Mouse (Mus musculus) brain, embryonic 18.5 days (tissue): ENCODE measurements around the gene Plppr4.

Experiments used
- DNase-seq: peaks from one replicate; pipeline ENCODE4 v3.0.0-alpha.2; 2012; ENCODE audit warnings: low read depth, low spot score

Gene Plppr4

DNA sequence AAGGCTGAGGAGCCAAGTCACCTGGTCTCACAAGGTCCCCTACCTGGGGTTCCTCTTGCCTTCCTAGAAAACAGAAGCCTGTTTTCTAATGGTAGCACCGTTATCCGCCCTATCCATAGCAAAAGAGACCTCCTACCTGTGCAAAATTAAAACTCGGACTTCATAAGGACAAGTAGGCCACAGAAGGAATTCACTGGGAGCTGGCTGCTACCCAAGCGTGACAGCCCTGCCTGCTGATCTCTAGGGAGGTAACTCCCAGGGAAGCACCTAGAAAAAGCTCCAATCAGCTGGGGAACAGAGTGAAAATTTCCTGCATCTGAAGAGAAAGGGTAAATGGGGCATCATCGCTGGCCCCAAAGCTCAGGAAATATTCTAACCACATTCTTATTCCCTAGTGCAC lies at the start of gene Plppr4:
TSS of gene Plppr4 (minus strand) at position 349 of the 400 bp plus-strand sequence.
- no peak for DNase-seq

DNA sequence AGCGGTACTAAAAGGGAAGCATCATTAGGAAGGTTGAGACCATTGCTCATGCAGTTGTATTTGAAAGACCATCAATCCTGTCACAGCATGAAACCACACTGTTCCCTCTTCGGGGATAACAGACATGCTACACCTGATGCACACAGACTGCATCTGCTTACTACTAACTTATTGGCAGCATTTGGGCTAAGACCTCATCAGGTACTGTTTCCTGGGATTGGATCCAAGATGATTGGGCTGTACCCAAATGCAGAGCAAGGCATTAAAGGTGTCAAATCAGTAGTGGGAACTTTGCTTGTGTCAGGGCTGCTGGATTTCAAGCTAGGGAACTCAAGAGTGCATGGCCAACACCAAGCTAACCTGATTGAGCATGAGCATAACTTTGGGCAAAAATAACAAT lies 45.1 kb upstream of the Plppr4 start:
- no peak for DNase-seq

- no peak for DNase-seq
Observed at GRCm38 (mm10) chr3:117403740-117404139, 43.1 kb upstream of the Plppr4 start.

- no peak for DNase-seq
Observed at GRCm38 (mm10) chr3:117366041-117366440, 5.4 kb upstream of the Plppr4 start.

DNA sequence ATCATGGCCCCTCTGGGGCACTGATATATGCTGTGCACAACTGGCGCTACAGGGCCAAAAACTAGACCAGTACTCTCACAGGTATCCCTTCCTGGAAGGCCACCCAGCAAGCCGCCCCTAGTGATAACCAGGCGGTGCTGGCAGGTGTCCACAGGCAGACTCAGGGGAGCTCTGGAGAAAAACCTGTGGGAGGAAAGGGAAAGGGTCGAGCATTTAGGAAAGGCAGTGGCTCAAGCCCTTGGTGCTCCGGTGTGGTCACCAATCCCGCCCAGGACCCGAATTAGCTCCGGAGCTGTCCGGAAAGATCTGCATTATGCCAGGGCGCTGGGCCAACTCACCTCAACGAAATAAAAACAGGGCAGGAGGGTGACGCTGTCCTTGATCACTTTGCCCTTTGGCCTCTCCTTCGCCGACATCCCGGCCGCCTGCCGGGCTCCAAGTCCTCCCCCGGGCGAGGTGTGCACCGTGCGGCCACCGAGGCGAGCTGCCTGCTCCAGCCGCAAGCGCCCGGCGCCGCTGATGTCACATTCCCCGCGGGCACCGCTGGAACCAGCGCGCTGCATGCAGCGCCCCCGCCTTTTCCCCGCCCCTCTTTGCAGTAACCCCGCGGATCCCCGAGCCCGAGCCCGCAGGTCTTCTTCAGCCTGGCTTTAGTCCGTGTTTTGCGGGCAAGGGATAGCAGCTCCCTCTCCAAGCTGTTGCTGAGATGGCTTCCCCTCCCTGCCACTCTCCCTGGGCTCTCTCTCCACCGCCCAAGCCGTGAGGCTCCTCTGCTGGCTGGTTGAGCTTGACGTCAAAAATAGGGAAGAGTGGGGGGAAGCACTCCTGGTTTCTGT lies 772 bp downstream of the Plppr4 start:
- no peak for DNase-seq

DNA sequence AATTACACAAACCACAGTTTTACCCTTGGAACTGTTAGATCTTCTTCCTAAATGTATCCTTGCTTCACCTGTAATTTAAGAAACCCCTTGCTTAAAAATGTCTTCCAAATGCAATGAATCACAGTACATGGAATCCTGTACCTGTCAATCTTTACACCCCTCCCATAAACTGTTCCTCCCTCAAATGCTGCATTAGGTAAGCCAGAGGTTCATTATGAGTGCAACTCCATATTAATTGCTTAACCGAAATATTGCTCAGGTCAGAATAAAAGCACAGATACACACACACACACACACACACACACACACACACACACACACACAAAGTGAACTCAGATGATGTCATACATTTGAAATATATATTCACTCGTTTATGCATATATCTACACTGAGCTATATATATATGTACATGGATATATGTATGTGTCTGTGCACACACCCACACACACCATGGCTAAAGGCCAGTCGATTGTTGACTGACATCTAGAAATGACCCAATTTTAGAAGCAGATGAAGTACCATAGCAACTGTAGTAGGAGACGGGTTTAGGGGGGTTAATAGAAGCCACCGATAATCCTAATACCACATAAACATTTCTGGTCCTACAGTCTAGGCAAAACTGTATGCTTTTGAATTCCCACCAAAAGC lies 1.6 kb downstream of the Plppr4 start:
- no peak for DNase-seq

DNA sequence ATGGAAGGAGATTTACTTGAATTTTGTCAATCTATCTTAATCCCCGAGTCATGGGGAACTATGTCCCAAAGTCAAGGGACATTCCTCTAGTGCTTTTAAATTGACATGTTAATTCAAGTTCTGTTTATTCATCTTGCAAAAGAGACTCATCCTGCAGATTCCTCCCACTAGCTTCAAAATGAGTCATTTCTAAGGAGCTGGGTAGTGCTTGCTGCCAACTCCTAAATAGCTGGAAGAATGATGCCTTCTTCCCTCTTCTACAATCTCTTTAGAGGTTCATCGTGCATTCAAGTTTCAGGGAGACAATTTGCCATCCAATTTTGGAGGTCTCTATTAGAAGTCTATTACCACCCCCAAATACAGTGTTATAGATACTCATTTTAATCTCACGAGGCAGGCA lies 3.3 kb downstream of the Plppr4 start:
- no peak for DNase-seq

- no peak for DNase-seq
Observed at GRCm38 (mm10) chr3:117353940-117354339, 6.7 kb downstream of the Plppr4 start.

DNA sequence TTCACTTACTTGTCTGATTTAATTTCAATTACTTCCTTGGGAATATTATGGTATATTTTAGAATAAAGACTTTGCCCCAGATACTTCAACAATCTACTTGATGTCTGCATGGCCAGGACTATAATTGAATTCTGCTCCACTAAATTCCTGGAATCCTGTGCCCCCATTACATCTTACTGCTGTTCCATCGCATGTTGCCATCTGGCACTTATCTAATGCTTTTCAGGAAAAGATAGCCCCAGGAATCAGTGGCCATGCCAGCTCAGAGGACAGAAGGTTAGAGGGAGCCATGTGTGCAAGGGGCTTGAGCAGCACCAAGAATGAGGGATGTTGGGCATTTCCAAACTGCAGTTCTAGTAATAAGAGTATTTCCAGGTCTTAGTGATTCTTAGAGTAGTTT lies 14.3 kb downstream of the Plppr4 start:
- DNase-seq = no peak

GRCm38 (mm10) chr3:117331502-117331901 lies 29.2 kb downstream of the Plppr4 start:
- no peak for DNase-seq

DNA sequence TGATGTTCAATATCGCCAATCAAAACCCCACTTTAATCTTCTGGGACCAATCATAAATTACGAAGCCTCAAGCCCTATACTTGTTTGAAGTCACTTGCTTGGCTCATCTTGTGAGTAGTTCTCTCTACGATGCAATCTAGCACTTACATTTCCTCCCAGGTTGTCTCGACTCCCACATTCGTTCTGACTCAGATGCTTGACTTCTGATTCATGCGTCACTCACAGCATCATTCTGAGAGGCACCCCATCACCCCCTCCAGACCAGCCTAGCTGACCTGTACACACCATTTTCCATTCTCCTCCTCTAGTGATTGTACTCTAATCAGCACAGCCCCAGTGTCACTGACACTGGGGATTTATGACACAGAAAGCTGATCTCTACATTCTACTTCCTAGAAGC lies 31.2 kb downstream of the Plppr4 start:
- no peak for DNase-seq

GRCm38 (mm10) chr3:117326551-117326950 lies 34.1 kb downstream of the Plppr4 start:
- DNase-seq = no peak

GRCm38 (mm10) chr3:117319671-117320070 lies 41.0 kb downstream of the Plppr4 start:
- DNase-seq = no peak

DNA sequence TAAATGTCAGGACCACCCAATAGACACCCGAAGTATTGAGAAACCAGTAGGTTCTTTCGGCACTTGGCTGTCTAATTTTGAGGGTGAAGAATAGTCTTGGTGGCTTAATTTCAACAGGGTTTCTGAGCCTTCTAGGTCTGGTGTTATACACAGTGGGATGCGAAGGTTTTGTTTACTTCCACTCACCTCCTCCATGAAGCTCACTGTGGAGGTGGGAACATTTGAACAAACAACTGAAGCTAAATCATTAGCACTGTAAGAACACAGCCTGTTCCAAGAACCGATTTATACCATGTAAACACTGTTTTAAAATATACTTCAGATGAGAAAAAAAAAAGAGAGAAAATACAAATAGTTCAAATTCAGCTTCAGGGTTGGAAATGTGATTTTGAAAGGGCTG lies 47.3 kb downstream of the Plppr4 start:
- DNase-seq = no peak

DNA sequence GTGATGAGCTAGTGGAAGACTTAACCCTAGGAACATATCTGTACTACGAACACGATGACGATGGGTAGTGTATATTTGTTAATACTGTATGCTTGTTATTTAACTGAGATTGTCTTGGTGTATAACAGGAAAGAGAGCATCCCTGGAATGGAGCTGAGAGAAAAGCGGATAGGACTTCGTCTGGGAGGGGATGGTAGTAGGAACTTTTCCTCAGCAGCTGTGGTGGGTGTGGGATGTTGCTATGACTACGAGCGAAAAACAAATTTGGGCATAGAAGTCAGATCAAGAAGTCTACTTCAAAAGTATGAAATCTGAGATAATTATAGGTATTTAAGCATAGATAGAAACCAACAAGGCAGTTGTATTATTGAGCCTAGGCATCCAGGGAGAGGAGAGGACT lies 48.6 kb downstream of the Plppr4 start:
- DNase-seq = no peak

GRCm38 (mm10) chr3:117310801-117311368 lies 49.8 kb downstream of the Plppr4 start:
- DNase-seq = no peak

DNA sequence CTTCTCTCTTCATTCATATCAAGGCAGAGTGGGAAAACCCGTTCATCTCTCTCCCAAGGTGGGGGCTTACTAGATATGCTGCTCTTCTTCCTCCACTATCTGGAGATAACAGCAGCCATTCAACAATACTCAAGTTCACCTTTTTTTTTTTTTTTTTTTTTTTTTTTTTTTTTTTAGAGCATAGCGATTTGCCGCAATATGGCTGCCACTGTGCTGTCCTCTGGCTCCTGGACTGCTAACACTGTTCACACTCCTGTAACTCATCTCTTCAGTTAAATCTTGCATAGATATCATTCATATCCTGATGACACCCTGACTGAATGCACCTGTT lies 51.1 kb downstream of the Plppr4 start:
- no peak for DNase-seq

DNA sequence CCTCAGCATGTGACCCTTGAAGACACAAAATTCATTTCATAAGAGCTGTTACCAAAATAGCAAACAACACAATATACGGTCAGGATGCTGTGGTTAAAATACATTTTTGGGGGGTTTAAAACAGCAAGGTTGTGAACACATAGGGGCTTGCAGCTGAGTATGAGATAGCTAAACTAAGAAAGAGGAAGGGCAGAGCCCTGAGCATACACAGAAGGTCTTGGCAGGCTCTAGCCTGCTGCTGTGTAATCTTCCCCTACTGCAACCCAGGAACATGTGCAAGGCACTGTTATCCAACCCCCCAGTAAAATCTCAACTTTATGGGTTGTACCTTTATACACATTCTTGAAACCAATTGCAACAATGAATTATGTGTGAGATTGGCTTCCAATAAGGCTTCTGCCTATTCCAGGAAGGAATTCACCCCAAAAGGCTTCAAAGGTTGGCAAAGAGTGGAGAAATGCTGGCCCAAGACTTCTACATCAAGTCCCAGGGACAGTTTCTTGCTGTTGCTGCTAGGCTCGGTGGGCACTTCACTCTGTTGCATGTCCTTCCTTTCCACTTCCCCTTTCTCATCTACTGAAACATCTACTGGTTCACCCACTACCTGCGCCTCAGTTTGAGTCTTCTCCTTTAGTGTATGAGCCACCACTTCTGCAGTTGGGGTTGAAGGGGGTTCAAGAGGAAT lies 51.6 kb downstream of the Plppr4 start:
- DNase-seq = no peak

- no peak for DNase-seq
Observed at GRCm38 (mm10) chr3:117307555-117307954, 53.1 kb downstream of the Plppr4 start.

DNA sequence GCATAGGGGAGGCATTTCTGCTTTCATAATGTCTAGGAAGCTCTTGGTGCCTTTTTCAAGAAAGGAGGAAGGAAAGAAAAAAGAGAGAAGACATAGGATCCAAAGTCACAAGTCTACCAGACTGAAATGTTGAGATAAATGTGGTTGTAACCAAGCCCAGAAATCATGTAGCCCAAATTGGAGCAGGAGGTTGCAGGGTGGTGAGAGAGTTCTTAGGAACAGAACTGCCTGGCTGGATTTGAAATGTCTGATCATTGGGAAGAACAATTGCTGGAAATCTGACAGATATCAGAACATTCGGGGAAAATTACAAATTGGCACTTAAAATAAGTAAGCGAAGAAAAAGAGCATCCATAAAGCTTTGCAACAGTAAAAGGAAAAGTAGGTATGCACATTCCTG lies 56.6 kb downstream of the Plppr4 start:
- no peak for DNase-seq

DNA sequence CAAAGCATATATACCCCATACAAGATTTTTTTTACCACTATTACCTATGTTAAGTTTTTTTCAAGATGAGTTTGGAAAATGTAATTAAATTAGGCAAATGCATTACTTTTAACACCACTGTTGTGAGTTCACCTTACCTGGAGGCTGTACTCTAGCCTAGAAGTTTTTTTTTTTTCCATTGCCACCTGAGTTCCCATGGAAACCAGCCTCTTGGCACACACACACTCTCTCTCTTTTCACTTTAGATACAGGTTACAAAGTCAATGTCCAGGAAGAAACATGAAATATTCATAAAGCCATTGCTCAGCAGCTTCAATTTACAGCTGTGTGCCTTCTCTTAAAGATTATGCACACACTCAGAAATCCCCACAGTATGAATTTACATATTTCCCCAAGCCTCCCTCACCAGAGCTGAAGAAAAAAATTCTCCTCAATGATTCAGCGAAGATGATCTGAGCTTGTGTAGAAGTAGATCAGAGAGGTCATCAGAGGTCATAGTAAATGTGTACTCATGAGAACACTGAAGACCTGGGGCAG lies 59.9 kb downstream of the Plppr4 start:
- no peak for DNase-seq

GRCm38 (mm10) chr3:117297735-117298134 lies 62.9 kb downstream of the Plppr4 start:
- DNase-seq = no peak
